Mouse (Mus musculus): Measurements from ENCODE around the gene Cd83. TPM values are rescaled to one million over a fixed set of nuclear protein-coding genes. Genes with fewer than 3 reads are reported as not detected.

Gene Cd83
- polyA plus RNA-seq, 1 experiment from 2014 or later: 18.8 TPM

GRCm38 (mm10) chr13:43817461-43817860 lies 32.9 kb downstream of the Cd83 start:
- H3K4me1 ChIP-seq (replicated peaks): no peaks in the 10 kb centered on the region
- H3K27ac ChIP-seq (replicated peaks): no peak overlapping the region
- no peak overlapping the region for H3K4me3 ChIP-seq
- WGBS: 89% methylated on average over 3 of the region's 3 CpGs
- no peaks in the 10 kb centered on the region for H3K36me3 ChIP-seq
- H3K27me3 ChIP-seq: no peaks in the 10 kb centered on the region
- no peak for ATAC-seq (ENCODE audit: low read depth)
- H3K9ac ChIP-seq: no peak overlapping the region
- no peak overlapping the region for H3K4me2 ChIP-seq
- H3K9me3 ChIP-seq: no peaks in the 10 kb centered on the region

- no peaks in the 10 kb centered on the region for H3K4me1 ChIP-seq (replicated peaks)
- 76% methylated on average over 7 of the region's 7 CpGs for WGBS
- H3K27ac ChIP-seq (replicated peaks): no peak overlapping the region
- no peak overlapping the region for H3K4me3 ChIP-seq
- H3K4me2 ChIP-seq: no peak overlapping the region
- no peak overlapping the region for H3K9ac ChIP-seq
- H3K36me3 ChIP-seq: no peaks in the 10 kb centered on the region
- no peak for ATAC-seq (ENCODE audit: low read depth)
- no peaks in the 10 kb centered on the region for H3K9me3 ChIP-seq
- H3K27me3 ChIP-seq: no peaks in the 10 kb centered on the region
Observed at GRCm38 (mm10) chr13:43818307-43819019, 33.9 kb downstream of the Cd83 start.

GRCm38 (mm10) chr13:43819020-43819310 lies 34.4 kb downstream of the Cd83 start:
- Histone ChIP-seq H3K4me2 (no peak overlapping the region), H3K9me3 (no peaks in the 10 kb centered on the region), H3K4me1 (replicated peaks) (no peaks in the 10 kb centered on the region), H3K36me3 (no peaks in the 10 kb centered on the region), H3K4me3 (no peak overlapping the region), H3K27me3 (no peaks in the 10 kb centered on the region), H3K9ac (no peak overlapping the region), H3K27ac (replicated peaks) (no peak overlapping the region)
- WGBS: 86% methylated on average over 6 of the region's 6 CpGs
- ATAC-seq (ENCODE audit: low read depth): no peak

GRCm38 (mm10) chr13:43820071-43820470 lies 35.5 kb downstream of the Cd83 start:
- Histone ChIP-seq H3K9me3 (no peaks in the 10 kb centered on the region), H3K36me3 (no peaks in the 10 kb centered on the region), H3K27ac (replicated peaks) (no peak overlapping the region), H3K4me1 (replicated peaks) (no peaks in the 10 kb centered on the region), H3K9ac (no peak overlapping the region), H3K4me3 (no peak overlapping the region), H3K4me2 (no peak overlapping the region), H3K27me3 (no peaks in the 10 kb centered on the region)
- WGBS: 83% methylated on average over 8 of the region's 8 CpGs
- ATAC-seq (ENCODE audit: low read depth): no peak

- Histone ChIP-seq H3K4me2 (no peak overlapping the region), H3K27ac (replicated peaks) (no peak overlapping the region), H3K27me3 (no peaks in the 10 kb centered on the region), H3K4me1 (replicated peaks) (no peaks in the 10 kb centered on the region), H3K36me3 (no peaks in the 10 kb centered on the region), H3K9ac (no peak overlapping the region), H3K9me3 (no peaks in the 10 kb centered on the region), H3K4me3 (no peak overlapping the region)
- no peak for ATAC-seq (ENCODE audit: low read depth)
- 66% methylated on average over 4 of the region's 4 CpGs for WGBS
Observed at GRCm38 (mm10) chr13:43822306-43822705, 37.7 kb downstream of the Cd83 start.

- no peak overlapping the region for H3K27ac ChIP-seq (replicated peaks)
- no peak overlapping the region for H3K4me3 ChIP-seq
- no peaks in the 10 kb centered on the region for H3K36me3 ChIP-seq
- no peaks in the 10 kb centered on the region for H3K9me3 ChIP-seq
- no peaks in the 10 kb centered on the region for H3K27me3 ChIP-seq
- H3K4me1 ChIP-seq (replicated peaks): no peaks in the 10 kb centered on the region
- no peak overlapping the region for H3K4me2 ChIP-seq
- ATAC-seq (ENCODE audit: low read depth): no peak
- H3K9ac ChIP-seq: no peak overlapping the region
- WGBS: 53% methylated on average over 5 of the region's 5 CpGs
Observed at GRCm38 (mm10) chr13:43828648-43829047, 44.1 kb downstream of the Cd83 start.

- WGBS: 85% methylated on average over 8 of the region's 8 CpGs
- no peak overlapping the region for H3K4me2 ChIP-seq
Observed at GRCm38 (mm10) chr13:43830892-43831673, 46.5 kb downstream of the Cd83 start.

GRCm38 (mm10) chr13:43832731-43833130 lies 48.2 kb downstream of the Cd83 start:
- H3K36me3 ChIP-seq: no peaks in the 10 kb centered on the region
- no peak overlapping the region for H3K4me2 ChIP-seq
- H3K27ac ChIP-seq (replicated peaks): no peak overlapping the region
- no peaks in the 10 kb centered on the region for H3K4me1 ChIP-seq (replicated peaks)
- ATAC-seq (ENCODE audit: low read depth): no peak
- no peaks in the 10 kb centered on the region for H3K9me3 ChIP-seq
- H3K9ac ChIP-seq: no peak overlapping the region
- WGBS: 19% methylated on average over 7 of the region's 7 CpGs
- no peak overlapping the region for H3K4me3 ChIP-seq
- no peaks in the 10 kb centered on the region for H3K27me3 ChIP-seq

More at GRCm38 (mm10) chr13:43830892-43831673, 46.5 kb downstream of the Cd83 start:
- Histone ChIP-seq H3K4me3 (no peak overlapping the region), H3K9ac (no peak overlapping the region), H3K36me3 (no peaks in the 10 kb centered on the region), H3K27ac (replicated peaks) (no peak overlapping the region), H3K9me3 (no peaks in the 10 kb centered on the region), H3K27me3 (no peaks in the 10 kb centered on the region), H3K4me1 (replicated peaks) (no peaks in the 10 kb centered on the region)
- no peak for ATAC-seq (ENCODE audit: low read depth)

GRCm38 (mm10) chr13:43836376-43836775 lies 51.8 kb downstream of the Cd83 start:
- Histone ChIP-seq H3K36me3 (no peaks in the 10 kb centered on the region), H3K27ac (replicated peaks) (no peak overlapping the region), H3K4me3 (no peak overlapping the region), H3K4me1 (replicated peaks) (no peaks in the 10 kb centered on the region), H3K9ac (no peak overlapping the region), H3K27me3 (no peaks in the 10 kb centered on the region), H3K9me3 (no peaks in the 10 kb centered on the region), H3K4me2 (no peak overlapping the region)
- 40% methylated on average over 8 of the region's 8 CpGs for WGBS
- ATAC-seq (ENCODE audit: low read depth): no peak

GRCm38 (mm10) chr13:43837812-43838211 lies 53.2 kb downstream of the Cd83 start:
- Histone ChIP-seq H3K27me3 (no peaks in the 10 kb centered on the region), H3K4me3 (no peak overlapping the region), H3K4me1 (replicated peaks) (no peaks in the 10 kb centered on the region), H3K36me3 (no peaks in the 10 kb centered on the region), H3K4me2 (no peak overlapping the region), H3K9me3 (no peaks in the 10 kb centered on the region), H3K27ac (replicated peaks) (no peak overlapping the region), H3K9ac (no peak overlapping the region)
- WGBS: 19% methylated on average over 4 of the region's 4 CpGs
- no peak for ATAC-seq (ENCODE audit: low read depth)

- no peak overlapping the region for H3K4me2 ChIP-seq
- WGBS: 84% methylated on average over 5 of the region's 5 CpGs
- H3K9ac ChIP-seq: no peak overlapping the region
- no peak overlapping the region for H3K27ac ChIP-seq (replicated peaks)
- peaks cover 6% of the 10 kb centered on the region for H3K4me1 ChIP-seq (replicated peaks)
- ATAC-seq (ENCODE audit: low read depth): no peak
- H3K36me3 ChIP-seq: no peaks in the 10 kb centered on the region
- H3K27me3 ChIP-seq: no peaks in the 10 kb centered on the region
- no peak overlapping the region for H3K4me3 ChIP-seq
- H3K9me3 ChIP-seq: no peaks in the 10 kb centered on the region
Observed at GRCm38 (mm10) chr13:43845151-43845550, 60.6 kb downstream of the Cd83 start.

GRCm38 (mm10) chr13:43847186-43847585 lies 62.6 kb downstream of the Cd83 start:
- H3K4me1 ChIP-seq (replicated peaks): peaks cover 20% of the 10 kb centered on the region
- WGBS: 89% methylated on average over 7 of the region's 7 CpGs
- no peaks in the 10 kb centered on the region for H3K9me3 ChIP-seq
- H3K4me3 ChIP-seq: no peak overlapping the region
- no peaks in the 10 kb centered on the region for H3K36me3 ChIP-seq
- H3K4me2 ChIP-seq: no peak overlapping the region
- H3K27ac ChIP-seq (replicated peaks): no peak overlapping the region
- H3K27me3 ChIP-seq: no peaks in the 10 kb centered on the region
- no peak for ATAC-seq (ENCODE audit: low read depth)
- no peak overlapping the region for H3K9ac ChIP-seq

- no peak overlapping the region for H3K27ac ChIP-seq (replicated peaks)
- H3K4me3 ChIP-seq: no peak overlapping the region
- no peak overlapping the region for H3K4me2 ChIP-seq
- ATAC-seq (ENCODE audit: low read depth): peak; percentile 63; the same call in 1 of the 2 replicates
- 26% methylated on average over 4 of the region's 4 CpGs for WGBS
- peaks cover 20% of the 10 kb centered on the region for H3K4me1 ChIP-seq (replicated peaks)
- H3K9ac ChIP-seq: no peak overlapping the region
- H3K36me3 ChIP-seq: no peaks in the 10 kb centered on the region
- H3K27me3 ChIP-seq: no peaks in the 10 kb centered on the region
- H3K9me3 ChIP-seq: no peaks in the 10 kb centered on the region
Observed at GRCm38 (mm10) chr13:43849816-43850215, 65.2 kb downstream of the Cd83 start.
